22 mouse cellular contexts compared by ENCODE assay signal in genomic region chr5:64430501-64430900, GRCm38 (mm10).
DNase-seq lines count a peak whose midpoint lies in the region; ATAC-seq and TF ChIP-seq lines count a peak whose summit lies in the region.
"Had no signal": no experiment of that assay in that cellular context is flagged by ENCODE, and none has a peak within 500 bp of the region (broad histone marks: within the 10 kb centered on the region; RNA-seq: fewer than 3 reads in every experiment).

No protein-coding gene starts in this region.

- H3K4me3 ChIP-seq in layer of hippocampus, adult 2 months: no peak overlapping the region
- 0 out of 2 replicates have a peak overlapping the region, but pooled peaks have one; percentile 17 for H3K4me3 ChIP-seq in E14TG2a.4 (replicated peaks; ENCODE audit: low read length)
- H3K4me3 ChIP-seq in stomach, embryonic 14.5 days (ENCODE audit: low read depth, low read length): no peak overlapping the region
- H3K4me3 ChIP-seq in hindbrain, embryonic 16.5 days (ENCODE audit: low read length): no peak overlapping the region
- H3K4me3 ChIP-seq: forebrain, embryonic 13.5 days; gastrocnemius, adult 2 months; limb, embryonic 15.5 days; myocyte; neural tube, embryonic 15.5 days had no signal

- peaks cover 39% of the 10 kb centered on the region for H3K4me1 ChIP-seq in E14TG2a.4 (replicated peaks; ENCODE audit: low read depth, low read length)
- no peaks in the 10 kb centered on the region for H3K4me1 ChIP-seq in stomach, embryonic 14.5 days (ENCODE audit: control insufficient read depth, insufficient read depth, low read length)
- H3K4me1 ChIP-seq in hindbrain, embryonic 16.5 days (ENCODE audit: control insufficient read depth, insufficient read depth, low read depth, low read length): no peaks in the 10 kb centered on the region
- H3K4me1 ChIP-seq: forebrain, embryonic 13.5 days; neural tube, embryonic 15.5 days had no signal

- DNase-seq in layer of hippocampus, adult 2 months (ENCODE audit: low spot score in 2 of 2): no peak
- DNase-seq in layer of hippocampus, postnatal 10 days (ENCODE audit: low spot score in 2 of 2): no peak
- DNase-seq in R1 (ENCODE audit: low read depth, low spot score): peak; percentile 77
- DNase-seq in thymus, postnatal 14 days: no peak
- DNase-seq: adrenal gland, postnatal 36 days; cerebellum, adult 8-10 months; gastrocnemius, adult 2 months; heart, adult 18-20 months; kidney, adult 18-20 months; kidney, postnatal 36 days; layer of hippocampus, postnatal 36 days; midbrain, embryonic 14.5 days; thymus, adult 2 months had no signal

- H3K9me3 ChIP-seq in E14TG2a.4 (ENCODE audit: low read length): peaks cover 21% of the 10 kb centered on the region
- peaks cover 2% of the 10 kb centered on the region; the same call in 1 of the 2 replicates for H3K9me3 ChIP-seq in stomach, embryonic 14.5 days (ENCODE audit: control insufficient read depth, low read depth, low read length)
- no peaks in the 10 kb centered on the region for H3K9me3 ChIP-seq in hindbrain, embryonic 16.5 days (ENCODE audit: control insufficient read depth, low read length)
- H3K9me3 ChIP-seq: limb, embryonic 15.5 days had no signal

- WGBS in stomach, embryonic 14.5 days: 69% methylated on average over 3 of the region's 3 CpGs
- 90% methylated on average over 3 of the region's 3 CpGs for WGBS in hindbrain, embryonic 16.5 days

- no peak overlapping the region for H3K27ac ChIP-seq in layer of hippocampus, adult 2 months
- peak overlapping the region; percentile 68; the same call in 1 of the 2 replicates for H3K27ac ChIP-seq in stomach, embryonic 14.5 days (ENCODE audit: low read length)
- no peak overlapping the region for H3K27ac ChIP-seq in hindbrain, embryonic 16.5 days (ENCODE audit: low read depth, low read length)
- H3K27ac ChIP-seq: forebrain, embryonic 13.5 days; gastrocnemius, adult 2 months; limb, embryonic 15.5 days; neural tube, embryonic 15.5 days had no signal

- H3K27me3 ChIP-seq in E14TG2a.4 (ENCODE audit: insufficient read depth, low read length): no peaks in the 10 kb centered on the region
- H3K27me3 ChIP-seq in stomach, embryonic 14.5 days (ENCODE audit: control insufficient read depth, insufficient read depth, low read length): no peaks in the 10 kb centered on the region
- H3K27me3 ChIP-seq in hindbrain, embryonic 16.5 days (replicated peaks; ENCODE audit: control insufficient read depth, insufficient read depth, low read length): no peaks in the 10 kb centered on the region
- H3K27me3 ChIP-seq: forebrain, embryonic 13.5 days; limb, embryonic 15.5 days; neural tube, embryonic 15.5 days had no signal

- H3K36me3 ChIP-seq in E14TG2a.4 (ENCODE audit: insufficient read depth, low read length): peaks cover 8% of the 10 kb centered on the region
- H3K36me3 ChIP-seq in stomach, embryonic 14.5 days (ENCODE audit: control insufficient read depth, insufficient read depth, low read length): no peaks in the 10 kb centered on the region
- H3K36me3 ChIP-seq in hindbrain, embryonic 16.5 days (ENCODE audit: control insufficient read depth, insufficient read depth, low read length): no peaks in the 10 kb centered on the region
- H3K36me3 ChIP-seq: limb, embryonic 15.5 days; neural tube, embryonic 15.5 days had no signal

- TF ChIP-seq CTCF in layer of hippocampus, adult 2 months (conservative IDR thresholded peaks at IDR 0.05): peak; percentile 31
- TF ChIP-seq CTCF in E14TG2a.4 (conservative IDR thresholded peaks at IDR 0.05; ENCODE audit: low read length): no peak

- H3K9ac ChIP-seq in stomach, embryonic 14.5 days (replicated peaks; ENCODE audit: low read depth, low read length): no peak overlapping the region
- H3K9ac ChIP-seq in hindbrain, embryonic 16.5 days (ENCODE audit: low read depth, low read length): no peak overlapping the region
- H3K9ac ChIP-seq: forebrain, embryonic 13.5 days; limb, embryonic 15.5 days; neural tube, embryonic 15.5 days had no signal

- no peak for ATAC-seq in stomach, embryonic 14.5 days (ENCODE audit: insufficient number of reproducible peaks, insufficient read depth, low FRiP score, low read depth)
- ATAC-seq in hindbrain, embryonic 16.5 days: no peak
- ATAC-seq in erythroid progenitor cell, adult 5-6 weeks (replicated peaks; ENCODE audit: low FRiP score, poor library complexity, severe bottlenecking): no peak
- ATAC-seq: activated CD4-positive, CD25-positive, alpha-beta regulatory T cell, adult 4 months; forebrain, embryonic 13.5 days had no signal

- H3K4me2 ChIP-seq in stomach, embryonic 14.5 days (replicated peaks; ENCODE audit: low read depth, low read length): no peak overlapping the region
- H3K4me2 ChIP-seq in hindbrain, embryonic 16.5 days (ENCODE audit: low read length): no peak overlapping the region
- H3K4me2 ChIP-seq: forebrain, embryonic 13.5 days; limb, embryonic 15.5 days; neural tube, embryonic 15.5 days had no signal
